Mouse (Mus musculus) G1E (cell line): ENCODE results near the gene Adgrl4.

Source experiments
- CTCF ChIP-seq: IDR thresholded peaks from 2 replicates; pipeline ENCODE4 v1.5.1; 2012; ENCODE audit warnings: low read depth, low read length, inconsistent platforms, mixed read lengths
- GATA1 ChIP-seq: IDR thresholded peaks from 2 replicates; pipeline ENCODE4 v1.6.1; 2012; ENCODE audit warnings: borderline replicate concordance, low read length, inconsistent platforms, mixed read lengths
- GATA2 ChIP-seq: IDR thresholded peaks from 2 replicates; pipeline ENCODE4 v1.6.1; 2012; ENCODE audit warnings: low read depth, low read length, inconsistent platforms, borderline replicate concordance
- TAL1 ChIP-seq: conservative IDR thresholded peaks from 2 replicates; pipeline ENCODE4 v1.6.1; 2012; ENCODE audit warnings: low read depth, low read length, inconsistent platforms, mixed read lengths

GRCm38 (mm10) chr3:151572089-151572488, 134.4 kb downstream of the Adgrl4 start:
- TF ChIP-seq CTCF (no peak), GATA1 (no peak), TAL1 (no peak), GATA2 (no peak)
